Mouse (Mus musculus) left cerebral cortex, adult 2 months (tissue): ENCODE measurements around the gene Frrs1. TPM values are rescaled to one million over a fixed set of nuclear protein-coding genes. Genes with fewer than 3 reads are reported as not detected.

Experiments
- DNase-seq, 2 experiments: peaks; one replicate each; pipeline ENCODE4 v3.0.0; 2021 to 2022; ENCODE audit warnings: low spot score in 2 of 2, mixed read lengths in 1 of 2; ENCODE audit errors: extremely low spot score in 1 of 2
- H3K27ac ChIP-seq: fragments of 200-600 bp; 2 replicates; pipeline ENCODE4 v1.8.1; 2022
- H3K4me3 ChIP-seq: fragments of 200-600 bp; 2 replicates; pipeline ENCODE4 v1.8.1; 2022
- CTCF ChIP-seq: fragments of 200-600 bp; IDR thresholded peaks from 2 replicates; pipeline ENCODE4 v1.8.1; 2022; ENCODE audit warnings: antibody characterized with exemption, mild to moderate bottlenecking, moderate library complexity
- intact Hi-C: fragments of 180-260 bp; cut with DNase I; formaldehyde crosslinking; loops from one replicate; pipeline ENCODE4 v1.15.1; 2025
- total RNA-seq, 2 experiments: library from RNA; stranded (reverse); gene quantifications; 2 replicates each; pipeline ENCODE4 v1.2.3; 2021

The Frrs1 gene
- total RNA-seq, 2 experiments from 2014 or later = 0.57 to 1.1 TPM

DNA sequence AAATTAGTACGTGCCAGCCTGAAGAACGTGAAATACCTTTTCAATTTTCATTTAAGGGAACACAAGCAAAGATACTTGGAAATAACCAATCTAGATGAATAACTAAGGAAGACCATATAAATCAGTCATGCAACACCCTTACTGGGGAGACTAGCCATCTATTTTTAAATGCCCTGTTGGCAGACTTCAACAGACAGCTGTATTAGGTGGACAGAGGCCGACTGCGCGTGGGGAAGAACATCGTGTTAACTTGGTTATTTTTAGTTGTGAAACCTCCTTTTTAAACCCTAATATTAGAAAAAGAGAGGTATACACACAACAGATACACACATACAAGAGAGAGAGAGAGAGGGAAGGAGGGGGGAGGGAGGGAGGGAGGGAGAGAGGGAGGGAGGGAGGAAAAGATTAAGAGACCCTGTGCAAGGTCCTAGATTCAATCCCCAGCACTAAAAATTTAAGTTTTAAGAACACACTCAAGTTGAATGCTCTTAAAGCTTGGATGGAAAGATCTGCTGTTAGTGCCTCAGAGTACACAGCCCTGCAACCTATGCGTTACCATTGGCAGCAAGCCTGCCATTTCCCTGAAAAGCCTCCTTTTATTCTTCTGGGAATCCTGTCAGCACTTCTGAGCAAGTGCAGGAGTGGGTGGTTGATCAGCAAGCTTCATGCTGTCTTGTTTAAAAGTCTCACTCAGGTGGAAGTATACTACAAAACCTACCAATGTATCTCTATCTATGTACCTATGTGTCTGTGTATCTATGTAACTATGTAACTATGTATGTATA, 26.5 kb upstream of the Frrs1 start:
- no peak for TF ChIP-seq CTCF
- intact Hi-C loops = loop anchor here (5.0 kb wide), 1 partner anchor 320 kb away; the partner anchor contains the start of gene Dbt
- Histone ChIP-seq H3K4me3 (no peak overlapping the region), H3K27ac (no peak overlapping the region)
- DNase-seq = peak in 1 of 2 experiments; percentile 17

DNA sequence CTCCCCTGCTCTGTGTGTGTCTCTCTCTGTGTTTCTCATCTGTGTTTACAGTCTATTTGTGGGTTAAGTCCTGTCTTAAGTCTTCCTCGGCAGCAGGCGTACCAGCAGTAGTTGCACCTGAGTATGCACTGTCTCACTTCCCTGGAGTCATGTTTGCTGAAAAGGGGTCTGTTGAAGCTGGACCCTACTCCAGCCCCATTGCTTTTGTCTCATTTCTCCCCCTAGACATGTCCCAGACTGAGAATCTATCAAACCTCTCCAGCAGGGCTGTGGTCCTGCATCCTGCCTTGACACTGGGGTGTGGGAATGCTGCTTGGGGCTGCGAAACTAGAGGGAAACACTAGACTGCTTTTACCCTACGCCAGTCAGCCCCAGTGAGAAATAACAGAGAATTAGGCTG, 25.8 kb upstream of the Frrs1 start:
- DNase-seq = no peak
- Histone ChIP-seq H3K4me3 (no peak overlapping the region), H3K27ac (no peak overlapping the region)
- no peak for TF ChIP-seq CTCF
- intact Hi-C loops = loop anchor here (5.0 kb wide), 1 partner anchor 321 kb away; the partner anchor contains the start of gene Dbt

DNA sequence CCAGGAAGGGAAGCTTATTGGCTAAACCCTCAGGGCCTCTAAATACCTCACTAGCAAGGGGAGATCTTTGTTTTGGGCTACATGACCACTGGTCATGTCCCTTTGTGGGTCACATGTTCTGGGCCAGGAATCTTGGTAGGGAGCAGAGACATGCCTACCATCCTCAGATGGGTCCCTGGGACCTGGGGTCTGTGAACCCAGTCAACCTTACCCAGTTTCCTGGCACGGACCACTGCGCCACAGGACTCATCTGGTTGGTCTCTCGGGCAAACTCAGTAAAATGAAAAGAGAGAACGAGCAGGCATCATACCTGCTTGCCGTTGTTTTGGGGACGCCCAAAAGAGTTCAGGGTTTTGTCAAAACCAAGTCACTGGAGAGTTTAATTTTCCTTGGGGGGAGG, 25.0 kb upstream of the Frrs1 start:
- Histone ChIP-seq H3K4me3 (no peak overlapping the region), H3K27ac (no peak overlapping the region)
- DNase-seq = no peak
- intact Hi-C loops = loop anchor here (5.0 kb wide), 1 partner anchor 322 kb away; the partner anchor contains the start of gene Dbt
- TF ChIP-seq CTCF = no peak

DNA sequence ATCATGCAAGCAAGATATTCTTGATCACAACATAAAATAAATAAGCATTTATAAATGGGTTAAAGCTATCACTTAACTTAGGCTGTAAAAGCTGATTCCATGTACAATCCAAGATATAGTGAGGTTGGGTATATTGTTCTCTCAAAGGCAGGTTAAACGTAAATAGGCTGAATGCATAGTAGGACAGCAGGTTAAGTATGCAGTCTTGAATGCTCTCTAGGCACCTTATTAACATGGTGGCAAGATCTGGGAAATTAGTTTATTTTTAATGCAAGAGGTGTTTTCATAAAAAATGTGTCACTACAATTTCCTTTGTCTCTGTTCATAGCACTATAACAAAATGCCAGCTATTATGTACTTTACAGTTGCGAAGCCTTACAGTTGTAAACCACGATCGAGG, 23.9 kb upstream of the Frrs1 start:
- peak overlapping the region; percentile 46 for H3K4me3 ChIP-seq
- TF ChIP-seq CTCF = no peak
- no peak overlapping the region for H3K27ac ChIP-seq
- DNase-seq = no peak
- intact Hi-C loops = loop anchor here (5.0 kb wide), 1 partner anchor 503 kb away; no protein-coding TSS in a partner anchor

DNA sequence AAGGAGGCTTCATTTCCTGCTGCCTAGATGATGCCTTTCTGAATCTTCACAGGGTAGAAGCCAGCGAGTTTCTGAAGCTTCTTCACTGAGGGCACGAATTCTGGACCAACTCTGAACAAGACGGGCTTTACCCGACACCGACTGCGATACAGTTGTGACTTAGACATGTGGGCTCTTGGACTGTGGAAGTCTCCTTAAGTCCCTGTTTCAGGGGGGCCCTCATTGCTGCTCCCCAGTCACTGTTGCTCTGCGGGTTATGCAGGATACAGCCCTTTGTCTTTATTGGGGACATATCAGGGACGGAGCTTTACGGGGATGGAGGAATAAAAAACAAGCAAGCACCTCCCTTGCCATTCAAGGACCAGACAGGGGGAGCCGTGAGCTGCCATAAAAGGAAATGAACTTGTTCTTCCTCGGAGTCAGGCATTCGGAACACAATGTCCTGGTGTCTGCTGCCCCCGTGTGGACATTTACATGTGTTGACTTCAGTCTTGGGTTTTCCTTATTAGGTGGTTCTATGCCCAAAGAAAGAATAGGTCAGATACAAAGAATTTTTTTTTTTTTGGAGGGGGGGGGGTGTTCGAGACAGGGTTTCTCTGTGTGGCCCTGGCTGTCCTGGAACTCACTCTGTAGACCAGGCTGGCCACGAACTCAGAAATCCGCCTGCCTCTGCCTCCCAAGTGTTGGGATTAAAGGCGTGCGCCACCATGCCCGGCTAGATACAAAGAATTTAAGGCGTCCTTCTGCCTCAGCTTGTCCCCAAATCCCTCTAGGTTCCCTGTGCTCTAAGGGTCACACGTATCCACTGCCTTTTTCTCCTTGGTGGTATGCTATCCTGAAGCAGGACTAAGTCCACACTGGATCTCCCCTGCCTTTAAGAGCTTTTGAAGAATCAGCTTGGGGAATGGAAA, 23.2 kb upstream of the Frrs1 start:
- peak; percentile 75 for TF ChIP-seq CTCF
- H3K4me3 ChIP-seq = peak overlapping the region; percentile 46
- peak; percentile 87 to 88 for DNase-seq
- intact Hi-C loops = loop anchor here (1.0 to 5.0 kb wide), 3 partner anchors 29 to 504 kb away; no protein-coding TSS in a partner anchor
- H3K27ac ChIP-seq = peak overlapping the region; percentile 50

DNA sequence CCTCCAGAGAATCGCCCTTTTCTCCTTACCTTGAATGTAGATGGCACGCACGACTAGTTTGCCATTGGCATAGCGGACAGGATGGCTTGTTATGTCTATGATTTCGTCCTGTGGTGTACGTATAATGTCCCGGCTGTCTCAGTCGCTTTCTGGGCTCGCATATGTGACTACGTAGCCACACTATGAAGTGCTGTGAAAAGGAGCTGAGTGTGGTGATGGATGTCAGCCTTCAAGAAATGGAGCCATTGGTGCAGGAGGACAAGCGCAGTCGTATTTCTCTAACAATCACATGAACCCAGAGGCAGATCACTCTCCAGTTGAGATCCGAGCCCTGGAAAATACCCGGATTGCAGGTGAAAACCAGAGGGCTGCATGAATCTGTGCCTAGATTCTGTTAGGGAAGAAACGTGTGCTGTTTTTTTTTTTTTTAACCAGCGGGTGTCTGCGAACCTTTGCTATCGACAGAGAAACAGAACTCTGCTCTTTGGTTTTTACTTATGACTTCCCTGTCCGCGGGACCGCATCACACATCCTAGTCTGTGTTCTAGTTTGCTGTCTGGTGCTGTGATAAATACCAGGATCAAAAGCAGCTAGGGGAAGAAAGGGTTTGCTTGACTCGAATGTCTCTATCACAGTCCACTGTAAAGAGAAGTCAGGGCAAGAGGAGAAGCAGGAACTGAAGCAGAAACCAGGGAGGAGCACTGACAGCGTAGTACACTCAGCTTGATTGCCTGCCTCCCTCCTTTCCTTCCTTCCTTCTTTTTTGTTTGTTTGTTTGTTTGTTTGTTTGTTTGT, 22.4 kb upstream of the Frrs1 start:
- no peak overlapping the region for H3K27ac ChIP-seq
- no peak for TF ChIP-seq CTCF
- no peak for DNase-seq
- intact Hi-C loops = loop anchor here (1.0 to 5.0 kb wide), 3 partner anchors 30 to 505 kb away; no protein-coding TSS in a partner anchor
- no peak overlapping the region for H3K4me3 ChIP-seq

DNA sequence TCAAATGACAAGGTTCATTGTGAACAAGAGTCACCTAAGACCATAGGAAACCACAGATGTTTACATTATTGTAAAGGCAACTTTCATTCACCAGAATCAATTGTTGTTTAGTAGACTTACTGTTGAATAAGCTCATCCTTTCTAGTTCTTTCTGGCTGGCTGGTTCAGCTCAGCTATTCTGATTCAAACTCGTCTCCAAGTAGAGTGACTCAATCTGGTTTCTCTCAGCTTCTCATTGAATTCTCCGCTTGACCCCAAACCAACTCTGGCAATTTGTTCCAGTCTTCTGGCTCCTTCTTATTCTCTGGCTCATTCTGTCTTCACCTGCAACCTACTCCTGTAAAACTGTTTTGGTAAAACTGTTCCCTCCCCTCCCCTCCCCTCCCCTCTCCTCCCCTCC, 18.0 kb upstream of the Frrs1 start:
- Histone ChIP-seq H3K27ac (no peak overlapping the region), H3K4me3 (no peak overlapping the region)
- no peak for DNase-seq
- no peak for TF ChIP-seq CTCF
- intact Hi-C loops = no loop called here

DNA sequence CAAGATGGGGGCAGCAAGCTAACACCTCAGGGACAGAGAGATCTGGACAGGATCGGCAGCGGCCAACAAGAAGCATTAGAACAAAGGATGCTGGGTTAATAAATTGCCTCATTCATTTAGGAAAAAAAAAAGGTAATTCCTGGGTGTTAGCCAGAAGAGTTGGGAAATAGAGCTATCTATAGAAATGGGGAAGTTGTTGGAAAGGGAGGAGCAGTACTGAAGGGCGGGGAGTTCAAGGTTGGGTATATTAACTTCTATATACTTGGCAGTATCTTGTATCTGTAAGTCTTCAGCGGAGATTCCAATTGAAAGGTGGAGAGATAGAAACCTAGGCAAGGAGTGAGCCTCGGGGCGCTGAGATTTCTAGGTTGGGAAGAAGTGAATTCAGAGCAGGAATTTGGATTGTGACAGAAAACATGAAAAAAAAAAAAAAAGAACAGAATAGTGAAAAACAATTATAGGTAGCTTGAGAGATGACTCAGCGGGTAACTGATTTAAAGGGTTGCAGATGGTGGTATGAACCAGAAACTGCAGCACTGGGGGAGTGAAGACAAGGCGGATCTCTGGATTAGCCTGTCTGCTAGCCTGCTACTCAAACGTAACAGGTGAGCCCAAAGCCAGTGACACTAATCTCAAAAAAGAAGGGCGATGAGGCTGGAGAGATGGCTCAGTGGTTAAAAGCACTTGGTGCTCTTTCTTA, 14.2 kb upstream of the Frrs1 start:
- no peak overlapping the region for H3K27ac ChIP-seq
- intact Hi-C loops = no loop called here
- TF ChIP-seq CTCF = no peak
- no peak overlapping the region for H3K4me3 ChIP-seq
- no peak for DNase-seq

DNA sequence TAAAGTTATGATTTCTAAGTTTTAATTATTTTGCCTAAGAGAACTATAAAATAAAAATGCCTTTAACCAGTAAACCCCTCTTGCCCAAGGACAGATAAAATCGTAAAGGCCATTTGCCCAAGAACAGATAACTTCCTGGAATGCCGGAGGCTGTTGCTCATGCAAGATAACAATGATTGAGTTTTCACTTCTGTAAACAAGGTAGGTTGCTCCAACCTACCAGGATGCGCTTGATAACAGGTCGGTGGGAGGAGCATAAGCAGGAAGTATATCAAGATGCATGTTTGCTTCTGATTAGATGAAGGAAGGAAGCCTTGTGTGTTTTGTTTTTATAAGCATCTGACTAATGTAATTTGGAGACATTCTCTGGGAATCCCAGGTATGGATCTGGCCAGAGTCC, 13.2 kb upstream of the Frrs1 start:
- no peak overlapping the region for H3K4me3 ChIP-seq
- intact Hi-C loops = no loop called here
- no peak overlapping the region for H3K27ac ChIP-seq
- DNase-seq = no peak
- no peak for TF ChIP-seq CTCF

DNA sequence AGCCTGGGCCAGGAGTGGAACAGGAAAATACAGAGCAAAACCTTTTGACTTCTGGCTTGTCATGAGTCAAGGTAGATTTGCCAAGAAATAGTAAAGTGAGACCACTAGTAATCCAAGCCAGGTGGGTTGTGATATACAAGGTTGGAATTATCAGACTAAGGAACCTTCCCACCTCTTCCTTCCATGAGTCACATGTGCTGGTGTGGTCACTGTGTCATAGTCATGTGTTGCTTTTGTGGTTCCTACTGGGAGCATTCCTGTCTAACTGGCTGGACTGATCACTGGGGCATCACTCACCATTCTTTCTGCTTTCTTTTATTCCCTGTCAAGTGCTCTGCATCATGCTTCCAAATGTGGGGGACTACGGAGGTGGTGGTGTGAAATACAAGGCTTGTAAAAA, 11.2 kb upstream of the Frrs1 start:
- DNase-seq = no peak
- no peak overlapping the region for H3K4me3 ChIP-seq
- H3K27ac ChIP-seq = no peak overlapping the region
- TF ChIP-seq CTCF = no peak
- intact Hi-C loops = no loop called here

DNA sequence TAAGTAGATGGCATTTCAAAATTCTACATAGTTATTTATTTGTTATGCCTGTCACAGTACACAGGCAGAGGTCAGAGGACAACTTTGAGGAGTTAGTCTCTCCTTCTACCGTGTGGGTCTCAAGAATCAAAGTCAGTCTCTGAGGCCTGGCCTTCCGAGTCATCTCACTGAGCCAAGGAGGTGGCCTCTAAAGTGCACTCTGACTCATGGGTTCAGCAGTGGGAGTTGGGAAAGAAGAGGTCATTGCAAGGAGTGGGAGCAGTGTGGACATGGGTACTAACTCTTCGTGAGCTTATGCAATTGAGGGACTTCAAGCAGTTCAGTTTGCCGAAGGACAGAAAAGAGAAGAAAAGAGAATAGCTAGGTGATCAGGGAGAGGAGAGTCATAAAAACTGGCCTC, 10.3 kb upstream of the Frrs1 start:
- TF ChIP-seq CTCF = no peak
- intact Hi-C loops = no loop called here

More for the DNA sequence above, 10.3 kb upstream of the Frrs1 start:
- H3K27ac ChIP-seq = no peak overlapping the region
- no peak overlapping the region for H3K4me3 ChIP-seq
- DNase-seq = no peak
